Mouse (Mus musculus): ENCODE measurements around the gene Kat2b.
"Not testable (repeated sequence)": the region's sequence is repeated elsewhere in the genome, so short reads cannot be mapped to it uniquely, and the experiment has no call there.

The Kat2b gene

DNA sequence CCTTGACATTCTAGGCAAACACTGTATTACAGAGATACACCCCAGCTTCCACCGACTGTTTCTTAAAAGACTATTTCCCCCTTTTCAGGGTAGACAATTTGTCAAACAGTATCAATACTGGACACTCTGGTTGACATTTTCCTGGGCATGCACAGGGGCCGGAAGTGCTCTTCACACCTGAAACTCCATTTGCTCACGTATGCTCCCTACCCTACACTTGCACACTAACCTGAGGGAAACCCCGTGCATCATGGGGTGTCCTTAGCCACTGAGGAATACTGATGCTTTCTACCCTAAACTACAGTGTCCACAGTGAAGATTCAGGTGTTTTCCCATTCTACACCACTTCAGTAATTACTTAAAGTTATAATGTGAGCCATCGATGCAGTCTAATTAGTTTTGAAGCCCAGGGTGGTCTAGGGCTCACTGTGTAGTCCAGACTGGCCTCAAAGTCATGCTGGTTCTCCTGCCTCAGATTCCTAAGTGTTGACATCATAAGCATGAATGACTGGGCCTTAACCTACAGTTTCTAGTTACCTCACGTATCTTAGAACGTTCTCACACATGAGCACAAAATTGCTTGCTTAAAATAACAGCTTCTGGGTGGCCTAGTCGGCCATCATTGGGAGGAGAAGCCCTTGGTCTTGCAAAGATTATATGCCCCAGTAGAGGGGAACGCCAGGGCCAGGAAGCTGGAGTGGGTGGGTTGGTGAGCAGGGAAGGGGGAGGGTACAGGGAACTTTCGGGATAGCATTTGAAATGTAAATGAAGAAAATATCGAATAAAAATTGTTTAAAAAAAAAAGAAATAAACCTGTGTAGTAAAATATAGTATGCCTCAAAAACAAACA is 30.5 kb downstream of the Kat2b start:
- no peak for DNase-seq (ENCODE audit: extremely low spot score)

DNA sequence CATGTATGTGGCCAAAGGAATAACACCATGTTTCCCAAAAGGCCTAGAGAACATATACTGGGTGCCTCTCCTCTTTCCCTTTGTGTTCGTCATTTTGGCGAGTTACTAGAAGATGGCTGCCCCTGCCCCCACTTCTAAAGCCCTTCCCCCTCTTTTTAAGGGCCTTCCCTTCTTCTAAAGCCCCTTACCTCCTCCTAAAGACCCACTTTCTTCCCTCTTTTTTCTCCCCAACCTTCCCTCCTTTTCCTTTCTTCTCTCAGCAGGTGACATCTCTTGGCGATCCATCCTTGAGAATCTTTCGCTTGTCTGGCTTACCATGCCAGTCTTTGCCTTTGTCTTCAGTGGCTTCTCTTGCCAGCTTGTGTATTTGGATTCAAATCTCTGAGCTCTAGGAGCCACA is 31.9 kb downstream of the Kat2b start:
- no peak for DNase-seq (ENCODE audit: extremely low spot score)

DNA sequence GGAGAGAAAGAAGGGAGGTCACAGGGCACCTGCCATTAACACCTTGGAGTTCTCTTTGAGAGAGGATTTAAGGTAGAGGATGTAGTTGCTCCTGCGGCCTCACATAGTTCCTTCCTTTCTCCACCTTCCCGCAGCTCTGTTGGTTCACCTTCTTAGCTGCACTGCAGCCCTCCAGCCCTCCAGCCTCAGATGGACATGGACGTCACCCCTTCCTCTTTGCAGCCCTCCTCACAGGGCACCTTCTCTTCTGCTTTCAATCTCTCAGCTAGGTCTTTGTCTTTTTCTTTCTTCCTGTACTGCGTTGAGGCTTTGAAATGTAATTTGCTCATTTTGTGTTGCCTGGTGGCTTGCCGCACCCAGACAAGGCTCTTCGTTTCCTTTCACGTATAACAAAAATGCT is 36.6 kb downstream of the Kat2b start:
- not testable (repeated sequence) for DNase-seq (ENCODE audit: extremely low spot score)

GRCm38 (mm10) chr17:53606082-53606481 is 39.4 kb downstream of the Kat2b start:
- not testable (repeated sequence) for DNase-seq (ENCODE audit: extremely low spot score)

- DNase-seq (ENCODE audit: extremely low spot score), result not testable (repeated sequence)
Observed at GRCm38 (mm10) chr17:53608924-53609323, 42.3 kb downstream of the Kat2b start.

DNA sequence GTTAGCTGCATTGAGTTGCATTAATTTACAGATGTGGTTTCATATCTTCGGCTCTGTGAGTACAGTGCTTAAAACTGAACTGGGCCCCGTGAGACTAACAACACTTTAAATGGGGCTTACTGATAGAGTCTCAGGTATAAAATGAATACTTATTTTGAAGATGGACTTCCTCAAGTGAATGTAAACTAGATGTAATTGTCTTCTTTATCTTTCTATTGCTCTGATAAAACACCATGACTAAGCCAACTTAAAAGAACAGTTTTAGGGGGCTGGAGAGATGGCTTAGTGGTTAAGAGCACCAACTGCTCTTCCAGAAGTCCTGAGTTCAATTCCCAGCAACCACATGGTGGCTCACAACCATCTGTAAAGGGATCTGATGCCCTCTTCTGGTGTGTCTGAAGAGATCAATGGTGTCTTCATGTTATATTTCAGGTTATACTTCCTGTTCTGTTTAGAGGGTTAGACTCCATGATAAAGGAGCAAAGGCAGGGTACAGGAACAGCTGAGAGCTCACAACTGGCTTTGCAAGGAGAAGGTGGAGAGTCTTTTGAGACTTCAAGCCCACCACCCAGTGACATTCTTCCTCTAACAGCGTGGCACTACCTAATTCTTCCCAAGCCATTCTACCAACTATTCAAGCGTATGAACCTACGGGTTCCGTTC is 50.8 kb downstream of the Kat2b start:
- no peak for DNase-seq (ENCODE audit: extremely low spot score)

- DNase-seq (ENCODE audit: extremely low spot score), result no peak
Observed at GRCm38 (mm10) chr17:53618369-53618768, 51.7 kb downstream of the Kat2b start.

- no peak for DNase-seq (ENCODE audit: extremely low spot score)
Observed at GRCm38 (mm10) chr17:53619391-53619790, 52.7 kb downstream of the Kat2b start.

DNA sequence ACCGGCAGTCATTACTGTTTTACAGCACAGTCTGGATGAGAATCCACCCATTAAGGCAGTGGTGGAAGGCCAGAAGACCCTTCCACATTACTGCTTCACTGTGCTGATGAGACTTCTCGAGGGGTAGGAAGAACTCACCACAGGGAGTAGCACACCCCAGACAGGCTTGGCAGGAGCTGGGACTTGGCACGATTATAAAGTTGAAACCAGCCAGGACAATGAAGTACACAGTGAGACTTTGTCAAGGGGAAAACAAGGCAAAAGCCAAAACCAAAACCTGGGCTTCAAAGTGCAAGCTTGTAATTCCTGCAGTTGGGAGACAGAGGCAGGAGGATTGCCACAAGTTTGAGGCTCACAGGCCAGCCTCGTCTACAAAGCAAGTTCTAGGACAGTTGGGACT is 54.0 kb downstream of the Kat2b start:
- DNase-seq (ENCODE audit: extremely low spot score), result no peak

DNA sequence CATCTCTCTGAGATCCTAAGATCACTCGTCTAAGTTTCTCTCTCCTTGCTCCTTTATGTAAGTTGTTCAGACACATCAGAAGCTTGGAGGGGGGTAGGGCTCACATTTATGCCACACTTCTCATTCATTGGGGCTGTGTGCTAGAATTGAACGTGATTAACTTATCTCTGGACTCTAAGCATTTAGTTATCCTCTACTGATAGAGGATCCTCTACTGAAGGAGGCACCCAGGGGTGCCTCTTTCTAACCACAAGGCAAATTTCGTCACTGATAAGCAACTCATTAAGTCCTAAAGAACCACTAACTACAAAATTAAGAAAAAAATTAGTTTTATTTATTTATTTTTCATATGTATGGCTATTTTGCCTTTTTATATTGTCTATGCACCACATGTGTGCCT is 55.5 kb downstream of the Kat2b start:
- DNase-seq (ENCODE audit: extremely low spot score), result no peak

DNA sequence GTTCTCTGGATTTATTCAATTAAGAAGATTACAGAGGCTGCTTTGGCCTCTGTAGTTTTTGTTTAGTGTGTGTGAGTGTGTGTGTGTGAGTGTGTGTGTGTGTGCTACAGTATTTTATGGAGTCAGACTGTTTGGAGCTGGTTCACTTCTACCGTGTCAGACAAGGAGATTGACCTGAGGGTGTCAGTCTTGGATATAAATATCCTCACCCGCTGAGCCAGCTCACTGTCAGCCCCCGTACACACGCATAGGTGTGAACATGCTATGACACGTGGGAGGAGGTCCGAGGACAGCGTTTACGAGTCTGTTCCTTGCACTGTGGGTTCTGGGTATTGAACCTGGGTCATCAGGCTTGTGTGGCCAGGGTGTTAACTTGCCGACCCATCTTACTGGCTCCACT is 57.1 kb downstream of the Kat2b start:
- DNase-seq (ENCODE audit: extremely low spot score), result no peak

DNA sequence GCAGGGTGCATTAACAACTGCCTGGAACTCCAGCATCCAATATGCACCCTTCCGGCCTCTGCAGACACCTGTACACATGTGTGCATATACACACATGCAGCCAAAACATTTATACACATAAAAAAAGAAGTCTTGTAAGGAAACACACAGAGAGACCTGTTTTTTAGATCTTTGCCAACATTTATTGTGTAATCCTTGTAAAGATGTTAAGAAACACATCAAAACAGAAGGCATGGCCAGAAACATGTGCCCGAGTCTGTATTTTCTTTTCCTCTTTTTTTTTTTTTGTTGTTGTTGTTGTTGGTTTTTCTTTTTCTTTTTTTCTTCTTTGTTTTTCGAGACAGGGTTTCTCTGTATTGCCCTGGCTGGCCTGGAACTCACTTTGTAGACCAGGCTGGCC is 59.5 kb downstream of the Kat2b start:
- no peak for DNase-seq (ENCODE audit: extremely low spot score)

- DNase-seq (ENCODE audit: extremely low spot score), result no peak
Observed at GRCm38 (mm10) chr17:53627497-53627896, 60.8 kb downstream of the Kat2b start.

- DNase-seq (ENCODE audit: extremely low spot score), result no peak
Observed at GRCm38 (mm10) chr17:53628131-53628530, 61.5 kb downstream of the Kat2b start.

DNA sequence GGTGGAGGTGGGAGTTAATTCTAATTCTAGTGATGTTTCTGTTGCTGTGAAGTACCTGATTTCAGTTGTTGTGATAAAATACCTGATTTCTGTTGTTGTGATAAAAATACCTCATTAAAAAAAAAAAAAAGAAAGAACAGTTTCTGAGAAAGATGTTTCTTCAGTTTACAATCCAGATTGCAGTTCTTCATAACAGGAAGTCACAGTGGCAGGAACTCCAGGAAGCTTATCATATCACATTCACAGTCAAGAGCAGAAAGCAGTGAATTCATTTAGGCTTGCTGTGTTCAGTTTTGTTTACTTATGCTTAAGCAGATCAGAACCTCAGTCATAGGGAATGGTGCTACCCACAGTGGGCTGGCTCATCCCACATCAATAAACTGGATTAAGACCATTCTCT is 64.7 kb downstream of the Kat2b start:
- no peak for DNase-seq (ENCODE audit: extremely low spot score)

- DNase-seq (ENCODE audit: extremely low spot score), result no peak
Observed at GRCm38 (mm10) chr17:53643360-53643759, 76.7 kb downstream of the Kat2b start.

DNA sequence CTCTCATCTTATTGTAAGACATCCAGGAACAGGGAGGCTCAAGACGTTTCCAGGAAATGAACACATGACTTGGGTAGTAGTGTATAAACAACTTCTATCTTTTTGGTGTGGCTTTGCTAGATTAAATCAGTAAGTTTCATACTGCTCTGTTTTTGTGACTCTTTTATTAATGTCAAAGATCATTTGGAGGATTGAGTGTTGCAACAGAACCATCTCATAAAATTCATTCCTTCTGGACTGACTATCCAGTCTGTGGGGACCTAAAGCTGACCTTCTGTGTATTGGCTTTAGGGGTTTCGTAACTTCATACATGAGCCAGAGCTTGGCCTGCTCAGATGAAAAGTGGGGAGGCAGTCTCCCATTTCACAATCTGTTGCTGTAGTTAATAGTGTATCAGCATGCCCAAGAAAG is 83.6 kb downstream of the Kat2b start:
- DNase-seq (ENCODE audit: extremely low spot score), result no peak

- DNase-seq (ENCODE audit: extremely low spot score), result no peak
Observed at GRCm38 (mm10) chr17:53654596-53654995, 87.9 kb downstream of the Kat2b start.

- no peak for DNase-seq (ENCODE audit: extremely low spot score)
Observed at GRCm38 (mm10) chr17:53655081-53655480, 88.4 kb downstream of the Kat2b start.

DNA sequence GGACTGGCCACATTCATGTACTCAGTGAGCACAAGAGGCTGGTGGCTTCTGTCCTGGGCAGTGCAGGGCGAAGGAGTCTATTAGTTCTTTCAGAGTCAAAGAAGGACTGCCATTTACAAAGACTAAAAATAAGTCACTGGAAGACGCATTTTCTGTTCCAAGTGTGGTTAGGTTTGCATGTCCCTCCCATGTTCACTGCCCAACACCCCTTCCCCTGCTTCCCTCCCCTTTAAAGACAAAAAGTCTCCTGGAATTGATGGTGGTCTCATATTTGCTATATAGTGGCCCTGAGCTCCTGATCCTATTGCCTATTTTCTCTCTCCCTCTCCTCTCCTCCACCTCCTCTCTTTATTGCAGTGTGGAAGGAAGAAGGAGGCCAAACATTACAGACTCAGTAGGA is 89.3 kb downstream of the Kat2b start:
- no peak for DNase-seq (ENCODE audit: extremely low spot score)

DNA sequence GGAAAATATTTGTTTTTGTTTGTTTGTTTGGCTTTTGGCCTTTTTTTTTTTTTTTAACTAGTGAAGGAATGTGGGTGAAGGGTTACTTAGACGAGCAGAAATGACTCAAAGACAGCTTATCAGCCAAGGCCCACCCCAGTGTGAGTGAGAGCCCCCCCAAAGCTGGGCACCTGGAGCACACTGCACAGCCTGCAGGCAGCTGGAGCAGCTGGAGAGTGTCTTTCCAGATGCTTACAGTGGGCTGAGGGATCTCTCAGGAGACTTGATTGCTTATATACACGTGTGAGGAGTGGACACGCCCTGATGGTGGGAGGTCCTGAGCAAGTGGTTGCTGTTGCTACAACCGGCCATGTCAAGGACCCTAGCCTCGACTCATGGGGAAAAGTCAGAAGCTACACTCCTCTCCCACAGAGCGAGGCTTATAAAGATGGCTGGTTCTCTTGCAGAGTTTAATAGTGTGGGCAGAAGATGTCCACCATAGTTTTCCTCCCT is 89.8 kb downstream of the Kat2b start:
- DNase-seq (ENCODE audit: extremely low spot score), result no peak

- DNase-seq (ENCODE audit: extremely low spot score), result not testable (repeated sequence)
Observed at GRCm38 (mm10) chr17:53657391-53657790, 90.7 kb downstream of the Kat2b start.

- DNase-seq (ENCODE audit: extremely low spot score), result no peak
Observed at GRCm38 (mm10) chr17:53658668-53659067, 92.0 kb downstream of the Kat2b start.

Data from embryo, embryonic 9.5 days (tissue).